Mouse (Mus musculus): ENCODE results near the gene Lnx2.

Lnx2 gene

GRCm38 (mm10) chr5:147015191-147015590 is 61.2 kb downstream of the Lnx2 start:
- DNase-seq = no peak

DNA sequence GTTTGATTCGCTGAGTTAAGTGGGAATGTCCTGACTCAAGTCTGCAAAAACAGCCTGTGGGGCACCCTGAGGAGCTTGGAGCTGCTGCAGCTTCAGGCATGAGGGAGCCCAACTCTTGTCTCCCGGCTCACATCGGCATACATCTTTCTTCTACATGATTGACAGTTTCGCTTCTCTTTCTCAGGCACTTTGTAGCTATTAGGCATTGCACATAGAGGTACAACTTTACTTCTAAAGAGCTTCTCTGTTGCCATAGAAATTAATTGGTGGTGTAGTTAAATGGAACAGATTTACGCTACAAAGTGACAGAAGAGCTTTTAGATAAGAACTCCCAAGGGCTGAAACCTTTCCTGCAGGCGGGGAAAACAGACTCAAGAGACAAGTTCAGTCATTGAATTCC is 62.5 kb downstream of the Lnx2 start:
- DNase-seq = no peak

GRCm38 (mm10) chr5:147011333-147011732 is 65.1 kb downstream of the Lnx2 start:
- no peak for DNase-seq

DNA sequence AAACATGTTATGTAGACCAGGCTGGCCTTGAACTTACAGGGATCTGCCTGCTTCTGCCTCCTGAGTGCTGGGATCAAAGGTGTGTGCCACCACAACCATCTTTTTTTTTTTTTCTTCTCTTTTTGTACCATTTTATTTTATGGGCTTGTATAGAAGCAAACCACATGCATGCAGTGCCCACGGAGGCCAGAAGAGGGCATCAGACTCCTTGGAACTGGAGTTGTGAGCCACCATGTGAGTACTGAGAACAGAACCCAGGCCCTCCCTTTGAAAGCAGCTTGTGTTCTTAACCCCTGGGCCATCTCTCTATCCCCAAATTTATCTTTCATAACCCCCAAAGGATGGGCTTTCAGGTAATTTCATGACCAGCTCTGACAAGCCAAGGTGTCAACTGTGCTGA is 73.1 kb downstream of the Lnx2 start:
- no peak for DNase-seq

DNA sequence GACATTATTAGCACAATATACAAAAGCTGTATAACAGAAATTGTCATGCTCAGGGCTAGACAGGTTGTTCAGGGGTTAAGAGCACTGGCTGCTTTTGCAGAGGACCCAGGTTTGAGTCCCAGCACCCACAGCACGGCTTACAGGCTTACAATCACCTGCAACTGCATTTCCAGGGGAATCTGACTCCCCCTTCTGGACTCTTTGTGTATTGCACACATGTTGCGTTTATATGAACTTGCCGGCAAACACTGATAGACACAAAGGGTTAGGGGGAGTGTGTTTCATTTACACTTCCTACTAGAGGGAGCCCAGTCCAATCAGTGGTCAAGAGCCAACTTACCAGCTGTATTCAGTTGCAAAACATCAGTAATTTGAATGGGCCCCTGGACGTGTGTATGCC is 75.1 kb downstream of the Lnx2 start:
- no peak for DNase-seq

DNA sequence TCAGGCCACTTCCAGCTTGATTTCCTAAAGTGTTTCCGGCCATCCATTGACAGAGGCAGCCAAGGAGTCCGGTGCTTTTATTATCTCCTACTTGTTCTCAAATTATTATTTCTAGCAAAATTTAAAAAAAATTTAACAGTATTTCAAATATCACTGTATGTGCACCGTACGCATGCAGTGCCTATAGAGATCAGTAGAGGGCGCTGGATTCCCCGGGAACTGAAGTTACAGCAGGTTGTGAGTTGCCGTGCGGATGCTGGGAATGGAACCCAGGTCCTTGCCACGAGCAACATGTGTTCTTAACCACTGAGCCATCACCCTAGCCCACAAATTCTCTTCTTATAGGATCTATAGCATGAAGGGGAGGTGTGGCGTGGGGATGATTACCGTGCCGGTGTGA is 77.6 kb downstream of the Lnx2 start:
- DNase-seq = no peak

GRCm38 (mm10) chr5:146996812-146997211 is 79.6 kb downstream of the Lnx2 start:
- no peak for DNase-seq

DNA sequence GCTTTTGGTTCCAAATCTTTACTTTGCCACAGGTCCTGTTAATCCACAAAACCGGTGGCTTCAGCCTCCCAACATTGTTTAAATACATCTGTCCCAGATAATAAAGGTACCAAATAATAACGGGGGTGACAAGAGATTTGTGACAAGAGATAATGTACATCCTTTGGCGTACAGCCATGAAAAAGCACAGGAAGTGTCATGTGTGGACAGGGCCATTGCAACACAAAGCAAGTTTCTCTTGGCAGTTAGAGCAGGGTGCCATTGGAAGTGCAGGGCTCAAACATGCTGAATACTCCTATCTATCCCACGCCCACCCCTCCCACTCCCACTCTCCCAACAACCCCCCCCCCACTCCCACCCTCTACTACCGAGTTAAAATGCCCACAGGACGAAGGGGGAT is 81.4 kb downstream of the Lnx2 start:
- no peak for DNase-seq

DNA sequence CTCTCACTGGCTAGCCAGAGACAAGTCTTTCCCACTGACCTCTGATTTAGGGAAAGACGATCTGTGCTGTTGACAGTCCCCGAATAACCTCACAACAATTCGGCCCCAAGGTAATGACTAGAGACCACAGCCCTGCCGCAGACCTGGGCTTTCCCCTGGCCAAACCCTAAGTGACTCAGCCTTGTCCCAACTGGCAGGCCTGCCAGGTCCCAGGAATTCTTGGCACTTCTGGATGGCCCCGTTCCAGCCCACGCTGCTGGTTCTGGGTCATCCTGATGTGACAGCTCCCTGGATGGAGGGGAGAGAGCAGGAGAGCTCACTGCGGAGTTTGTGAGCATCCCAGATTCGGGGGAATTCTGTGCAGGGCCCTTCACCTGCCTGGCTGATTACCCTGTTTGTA is 82.9 kb downstream of the Lnx2 start:
- DNase-seq = no peak

GRCm38 (mm10) chr5:146989051-146989450 is 87.3 kb downstream of the Lnx2 start:
- no peak for DNase-seq

GRCm38 (mm10) chr5:146987588-146987987 is 88.8 kb downstream of the Lnx2 start:
- no peak for DNase-seq

DNA sequence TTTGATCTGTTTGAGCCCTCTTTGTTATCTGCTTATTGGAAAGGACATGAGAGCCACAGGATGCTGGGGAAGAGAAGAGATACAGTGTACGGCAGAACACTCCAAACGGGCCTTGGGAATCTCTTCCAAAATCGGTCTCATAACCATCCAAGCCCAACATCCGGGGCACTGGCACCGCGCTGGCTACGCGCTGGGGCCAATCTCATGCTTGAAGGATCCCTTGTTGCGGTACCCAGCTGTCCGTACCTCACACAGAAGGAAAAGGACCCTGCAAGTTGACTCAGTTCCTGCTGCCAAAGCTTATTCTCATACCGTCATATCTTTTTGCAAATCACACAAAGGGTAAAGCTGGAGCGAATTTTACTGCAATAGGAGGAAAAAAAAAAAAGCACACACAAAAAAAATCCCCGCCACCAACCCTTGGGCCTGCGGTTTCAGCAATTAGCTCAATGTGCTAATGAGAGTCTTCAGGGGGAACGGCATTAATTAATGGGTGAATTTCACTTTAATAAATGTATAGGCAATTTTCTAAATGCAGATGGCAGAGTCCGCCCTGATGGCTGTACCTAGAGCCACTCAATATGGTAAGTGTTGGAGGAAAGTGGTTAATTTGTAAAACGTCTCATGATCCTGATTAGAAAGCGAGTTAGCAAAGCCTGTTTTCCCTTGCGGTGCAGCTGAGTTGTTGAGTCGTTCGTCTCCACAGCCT is 90.5 kb downstream of the Lnx2 start:
- DNase-seq = no peak

- DNase-seq = peak; percentile 53
Measured at GRCm38 (mm10) chr5:146983216-146983615, 93.2 kb downstream of the Lnx2 start.

GRCm38 (mm10) chr5:146981376-146981775 is 95.0 kb downstream of the Lnx2 start:
- no peak for DNase-seq

GRCm38 (mm10) chr5:146974781-146975123 is 101.6 kb downstream of the Lnx2 start:
- DNase-seq = no peak

DNA sequence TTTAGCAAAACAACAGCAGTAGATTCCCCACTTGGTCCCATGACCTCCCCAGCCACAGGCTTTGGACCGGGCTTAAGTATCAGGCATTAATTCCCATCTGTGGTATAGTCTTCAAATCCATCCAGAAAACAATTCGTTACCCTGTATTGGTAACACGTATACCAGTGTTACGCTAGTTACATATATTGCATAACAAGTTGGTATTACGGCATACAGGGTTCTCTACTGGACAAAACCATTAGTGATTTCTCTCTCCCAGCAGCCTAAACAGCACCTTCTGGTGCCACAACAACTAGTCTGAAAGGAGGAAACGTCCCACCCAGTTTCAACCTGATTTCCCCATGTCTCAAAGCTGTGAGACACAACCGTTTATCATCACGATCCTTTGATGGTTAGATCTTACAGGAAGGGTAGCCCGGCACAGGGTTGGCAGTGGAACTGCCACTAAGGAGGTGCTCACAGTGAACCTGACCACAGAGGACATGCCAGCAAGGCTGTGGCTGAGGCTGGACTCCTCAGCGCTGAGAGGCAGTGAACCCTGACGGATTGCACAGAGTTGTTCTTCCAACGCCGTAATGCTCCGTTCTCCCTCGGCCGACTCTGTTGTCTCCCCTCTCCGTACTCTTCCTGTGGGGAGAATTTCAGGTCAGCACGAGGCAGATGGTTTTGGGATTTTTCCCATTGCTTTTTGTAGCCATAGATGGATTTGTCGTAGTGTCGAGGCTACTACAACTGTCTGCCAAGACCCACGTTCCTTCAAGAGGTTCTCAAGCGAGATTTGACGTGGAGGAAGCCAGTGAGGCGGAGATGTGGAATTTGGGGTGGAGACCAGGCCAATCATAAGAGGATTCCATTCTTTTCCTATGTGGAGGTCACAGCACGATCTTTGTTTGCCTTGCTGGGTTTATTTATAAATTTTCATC is 102.3 kb downstream of the Lnx2 start:
- no peak for DNase-seq

GRCm38 (mm10) chr5:146973353-146973752 is 103.0 kb downstream of the Lnx2 start:
- no peak for DNase-seq

- no peak for DNase-seq
Measured at GRCm38 (mm10) chr5:146971776-146972561, 104.4 kb downstream of the Lnx2 start.

GRCm38 (mm10) chr5:146968695-146969393 is 107.5 kb downstream of the Lnx2 start:
- no peak for DNase-seq
